Mouse (Mus musculus): ENCODE measurements around the gene Col8a2. TPM values are rescaled to one million over a fixed set of nuclear protein-coding genes. Genes with fewer than 3 reads are reported as not detected.

Col8a2 gene
- polyA plus RNA-seq (2012; rRNA removed) = 0.38 and 0.50 TPM in 2 replicates

- DNase-seq (ENCODE audit: extremely low spot score in 1 of 2, low spot score in 1 of 2) = no peak
Observed at GRCm38 (mm10) chr4:126286492-126286891, at the start of gene Col8a2. Gene Col8a2, plus strand, starts transcription at chr4:126286793.

- peak in 1 of 2 experiments; percentile 61 for DNase-seq (ENCODE audit: extremely low spot score in 1 of 2, low spot score in 1 of 2)
Observed at GRCm38 (mm10) chr4:126237721-126238242, 48.8 kb upstream of the Col8a2 start.

- peak in 1 of 2 experiments; percentile 43 for DNase-seq (ENCODE audit: extremely low spot score in 1 of 2, low spot score in 1 of 2)
Observed at GRCm38 (mm10) chr4:126239862-126240475, 46.6 kb upstream of the Col8a2 start.

GRCm38 (mm10) chr4:126241956-126242355 is 44.6 kb upstream of the Col8a2 start:
- DNase-seq (ENCODE audit: extremely low spot score in 1 of 2, low spot score in 1 of 2) = no peak

- DNase-seq (ENCODE audit: extremely low spot score in 1 of 2, low spot score in 1 of 2) = no peak
Observed at GRCm38 (mm10) chr4:126242510-126242909, 44.1 kb upstream of the Col8a2 start.

GRCm38 (mm10) chr4:126246202-126246889 is 40.2 kb upstream of the Col8a2 start:
- DNase-seq (ENCODE audit: extremely low spot score in 1 of 2, low spot score in 1 of 2) = peak; percentile 76 to 81

GRCm38 (mm10) chr4:126248261-126248868 is 38.2 kb upstream of the Col8a2 start:
- no peak for DNase-seq (ENCODE audit: extremely low spot score in 1 of 2, low spot score in 1 of 2)

- no peak for DNase-seq (ENCODE audit: extremely low spot score in 1 of 2, low spot score in 1 of 2)
Observed at GRCm38 (mm10) chr4:126250659-126251058, 35.9 kb upstream of the Col8a2 start.

GRCm38 (mm10) chr4:126251655-126252254 is 34.8 kb upstream of the Col8a2 start:
- no peak for DNase-seq (ENCODE audit: extremely low spot score in 1 of 2, low spot score in 1 of 2)

GRCm38 (mm10) chr4:126252411-126253237 is 34.0 kb upstream of the Col8a2 start:
- DNase-seq (ENCODE audit: extremely low spot score in 1 of 2, low spot score in 1 of 2) = no peak

- DNase-seq (ENCODE audit: extremely low spot score in 1 of 2, low spot score in 1 of 2) = no peak
Observed at GRCm38 (mm10) chr4:126253637-126254272, 32.8 kb upstream of the Col8a2 start.

GRCm38 (mm10) chr4:126254315-126255112 is 32.1 kb upstream of the Col8a2 start:
- DNase-seq (ENCODE audit: extremely low spot score in 1 of 2, low spot score in 1 of 2) = peak in 1 of 2 experiments; percentile 81

- DNase-seq (ENCODE audit: extremely low spot score in 1 of 2, low spot score in 1 of 2) = no peak
Observed at GRCm38 (mm10) chr4:126255113-126256001, 31.2 kb upstream of the Col8a2 start.

GRCm38 (mm10) chr4:126256131-126256791 is 30.3 kb upstream of the Col8a2 start, which contains the start of gene Map7d1:
Gene Map7d1, minus strand, starts transcription at chr4:126256343.
- DNase-seq (ENCODE audit: extremely low spot score in 1 of 2, low spot score in 1 of 2) = peak; percentile 62 to 82

GRCm38 (mm10) chr4:126256967-126257881 is 29.4 kb upstream of the Col8a2 start:
- DNase-seq (ENCODE audit: extremely low spot score in 1 of 2, low spot score in 1 of 2) = no peak

- DNase-seq (ENCODE audit: extremely low spot score in 1 of 2, low spot score in 1 of 2) = no peak
Observed at GRCm38 (mm10) chr4:126259063-126259462, 27.5 kb upstream of the Col8a2 start.
